Mouse (Mus musculus): ENCODE data around the gene Ncoa3. TPM values are rescaled to one million over a fixed set of nuclear protein-coding genes. Genes with fewer than 3 reads are reported as not detected.

The Ncoa3 gene
- total and polyA plus RNA-seq, 2 experiments = 11.5 to 13.6 TPM

- 95% methylated on average over 11 of the region's 11 CpGs for WGBS
- DNase-seq (ENCODE audit: extremely low read depth, low read depth, low spot score) = no peak
- H3K4me3 ChIP-seq (ENCODE audit: insufficient read depth, low read depth, low read length) = no peak overlapping the region
- no peak overlapping the region for H3K9ac ChIP-seq (ENCODE audit: low read depth, low read length)
- H3K27ac ChIP-seq (replicated peaks; ENCODE audit: insufficient read depth, low read depth, low read length) = no peak overlapping the region
- H3K4me1 ChIP-seq (ENCODE audit: control insufficient read depth, insufficient read depth, low read length) = peaks cover 5% of the 10 kb centered on the region; the same call in 1 of the 2 replicates
- TF ChIP-seq CTCF (IDR thresholded peaks at IDR 0.05; ENCODE audit: low read depth, low read length) = no peak
- no peaks in the 10 kb centered on the region for H3K27me3 ChIP-seq (ENCODE audit: control insufficient read depth, insufficient read depth, low read length)
- H3K36me3 ChIP-seq (ENCODE audit: control insufficient read depth, insufficient read depth, low read length) = no peaks in the 10 kb centered on the region
- H3K79me2 ChIP-seq (ENCODE audit: control insufficient read depth, insufficient read depth, low read length) = no peaks in the 10 kb centered on the region
Measured at GRCm38 (mm10) chr2:166112986-166113385, 120.5 kb downstream of the Ncoa3 start.

DNA sequence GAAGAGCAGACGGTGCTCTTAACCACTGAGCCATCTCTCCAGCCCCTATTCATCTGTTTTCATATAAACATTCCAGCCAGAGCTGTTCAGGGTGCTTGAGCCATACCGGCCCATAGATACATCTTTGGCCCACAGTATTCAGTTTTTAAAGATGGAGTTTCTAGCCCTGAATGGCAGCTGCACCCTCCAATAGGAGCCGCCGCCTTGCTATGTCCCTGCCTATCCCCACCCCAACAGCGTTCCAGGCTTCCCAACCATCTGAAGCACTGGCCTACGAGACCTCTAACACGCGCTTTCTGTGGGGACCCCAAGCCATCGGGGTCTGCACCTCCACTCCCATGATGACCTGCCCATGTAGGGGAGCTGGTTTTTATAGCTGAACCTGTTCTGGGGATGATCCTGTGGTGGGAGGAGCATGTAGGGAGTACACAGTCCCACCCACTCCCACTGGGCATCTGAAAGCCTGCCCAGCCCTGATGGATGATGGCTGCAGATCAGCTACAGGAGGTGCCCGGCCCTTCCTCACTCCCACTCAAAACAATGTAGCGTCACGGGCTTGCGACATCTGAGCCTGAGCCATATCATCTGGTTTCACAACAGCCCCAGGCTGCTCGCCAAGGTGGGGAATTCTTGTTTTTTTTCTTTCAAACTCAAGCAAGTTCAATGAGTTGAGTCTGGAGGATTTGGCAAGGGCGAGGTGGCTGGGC is 123.3 kb downstream of the Ncoa3 start:
- Histone ChIP-seq H3K4me1 (ENCODE audit: control insufficient read depth, insufficient read depth, low read length) (peaks cover 5% of the 10 kb centered on the region; the same call in 1 of the 2 replicates), H3K4me3 (ENCODE audit: insufficient read depth, low read depth, low read length) (no peak overlapping the region)
- DNase-seq (ENCODE audit: extremely low read depth, low read depth, low spot score) = peak; percentile 94

GRCm38 (mm10) chr2:166116278-166116608 is 123.8 kb downstream of the Ncoa3 start:
- 32% methylated on average over 7 of the region's 7 CpGs for WGBS
- Histone ChIP-seq H3K4me3 (ENCODE audit: insufficient read depth, low read depth, low read length) (no peak overlapping the region), H3K9ac (ENCODE audit: low read depth, low read length) (no peak overlapping the region), H3K36me3 (ENCODE audit: control insufficient read depth, insufficient read depth, low read length) (no peaks in the 10 kb centered on the region), H3K27ac (replicated peaks; ENCODE audit: insufficient read depth, low read depth, low read length) (no peak overlapping the region), H3K79me2 (ENCODE audit: control insufficient read depth, insufficient read depth, low read length) (no peaks in the 10 kb centered on the region), H3K27me3 (ENCODE audit: control insufficient read depth, insufficient read depth, low read length) (no peaks in the 10 kb centered on the region), H3K4me1 (ENCODE audit: control insufficient read depth, insufficient read depth, low read length) (peaks cover 5% of the 10 kb centered on the region; the same call in 1 of the 2 replicates)
- no peak for TF ChIP-seq POLR2A (IDR thresholded peaks at IDR 0.05; ENCODE audit: extremely low read depth, insufficient read depth, low read length)
- TF ChIP-seq CTCF (IDR thresholded peaks at IDR 0.05; ENCODE audit: low read depth, low read length) = no peak
- no peak for DNase-seq (ENCODE audit: extremely low read depth, low read depth, low spot score)

More for the DNA sequence above, 123.3 kb downstream of the Ncoa3 start:
- no peak for TF ChIP-seq CTCF (IDR thresholded peaks at IDR 0.05; ENCODE audit: low read depth, low read length)
- no peak for TF ChIP-seq POLR2A (IDR thresholded peaks at IDR 0.05; ENCODE audit: extremely low read depth, insufficient read depth, low read length)
- H3K36me3 ChIP-seq (ENCODE audit: control insufficient read depth, insufficient read depth, low read length) = no peaks in the 10 kb centered on the region
- 63% methylated on average over 15 of the region's 15 CpGs for WGBS
- no peaks in the 10 kb centered on the region for H3K79me2 ChIP-seq (ENCODE audit: control insufficient read depth, insufficient read depth, low read length)
- H3K9ac ChIP-seq (ENCODE audit: low read depth, low read length) = no peak overlapping the region
- no peaks in the 10 kb centered on the region for H3K27me3 ChIP-seq (ENCODE audit: control insufficient read depth, insufficient read depth, low read length)
- 0 out of 2 replicates have a peak overlapping the region, but pooled peaks have one; percentile 9 for H3K27ac ChIP-seq (replicated peaks; ENCODE audit: insufficient read depth, low read depth, low read length)

DNA sequence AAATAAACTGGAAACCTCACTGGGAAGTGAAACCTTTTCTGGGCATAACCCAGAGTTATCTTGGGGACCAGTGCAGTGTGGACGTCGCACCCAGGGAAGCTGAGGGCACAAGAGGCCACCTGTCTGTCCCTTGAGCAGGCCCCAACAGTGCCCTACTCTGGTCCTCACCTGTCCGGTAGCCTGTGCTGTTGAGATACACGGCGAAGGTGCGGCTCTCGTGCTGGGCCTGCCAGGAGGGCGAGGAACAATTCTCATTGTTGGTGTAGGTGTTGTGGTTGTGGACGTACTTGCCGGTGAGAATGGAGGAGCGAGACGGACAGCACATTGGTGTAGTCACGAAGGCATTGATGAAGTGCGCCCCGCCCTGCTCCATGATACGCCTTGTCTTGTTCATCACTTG is 124.3 kb downstream of the Ncoa3 start:
- H3K4me3 ChIP-seq (ENCODE audit: insufficient read depth, low read depth, low read length) = no peak overlapping the region
- H3K79me2 ChIP-seq (ENCODE audit: control insufficient read depth, insufficient read depth, low read length) = no peaks in the 10 kb centered on the region
- H3K4me1 ChIP-seq (ENCODE audit: control insufficient read depth, insufficient read depth, low read length) = peaks cover 5% of the 10 kb centered on the region; the same call in 1 of the 2 replicates
- no peak overlapping the region for H3K27ac ChIP-seq (replicated peaks; ENCODE audit: insufficient read depth, low read depth, low read length)
- 95% methylated on average over 16 of the region's 16 CpGs for WGBS
- no peaks in the 10 kb centered on the region for H3K27me3 ChIP-seq (ENCODE audit: control insufficient read depth, insufficient read depth, low read length)
- TF ChIP-seq CTCF (IDR thresholded peaks at IDR 0.05; ENCODE audit: low read depth, low read length) (no peak), POLR2A (IDR thresholded peaks at IDR 0.05; ENCODE audit: extremely low read depth, insufficient read depth, low read length) (no peak)
- no peak for DNase-seq (ENCODE audit: extremely low read depth, low read depth, low spot score)
- no peak overlapping the region for H3K9ac ChIP-seq (ENCODE audit: low read depth, low read length)
- no peaks in the 10 kb centered on the region for H3K36me3 ChIP-seq (ENCODE audit: control insufficient read depth, insufficient read depth, low read length)

DNA sequence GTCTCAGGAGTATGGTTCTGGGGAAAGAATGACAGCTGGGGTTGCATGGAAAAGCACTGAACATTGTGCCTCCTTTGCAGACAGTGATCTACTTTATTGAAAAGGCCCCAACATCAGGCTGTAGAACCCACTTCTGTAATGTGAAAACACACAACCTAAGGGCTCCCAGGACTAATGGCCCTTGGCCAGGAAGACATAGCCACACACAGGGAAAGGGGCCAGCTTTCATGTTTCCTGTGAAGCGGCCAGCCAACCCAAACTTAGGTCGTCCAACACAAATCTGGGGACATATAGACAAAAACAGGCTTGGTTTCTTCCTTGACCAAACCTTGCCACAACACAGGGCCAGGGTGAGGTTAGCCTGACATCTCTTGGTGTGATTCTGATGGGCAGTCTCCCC is 127.6 kb downstream of the Ncoa3 start:
- Histone ChIP-seq H3K4me3 (ENCODE audit: insufficient read depth, low read depth, low read length) (no peak overlapping the region), H3K79me2 (ENCODE audit: control insufficient read depth, insufficient read depth, low read length) (no peaks in the 10 kb centered on the region), H3K27ac (replicated peaks; ENCODE audit: insufficient read depth, low read depth, low read length) (no peak overlapping the region), H3K27me3 (ENCODE audit: control insufficient read depth, insufficient read depth, low read length) (no peaks in the 10 kb centered on the region), H3K4me1 (ENCODE audit: control insufficient read depth, insufficient read depth, low read length) (peaks cover 14% of the 10 kb centered on the region), H3K9ac (ENCODE audit: low read depth, low read length) (no peak overlapping the region), H3K36me3 (ENCODE audit: control insufficient read depth, insufficient read depth, low read length) (no peaks in the 10 kb centered on the region)
- 95% methylated on average over 2 of the region's 2 CpGs for WGBS
- no peak for DNase-seq (ENCODE audit: extremely low read depth, low read depth, low spot score)
- TF ChIP-seq POLR2A (IDR thresholded peaks at IDR 0.05; ENCODE audit: extremely low read depth, insufficient read depth, low read length) = no peak
- TF ChIP-seq CTCF (IDR thresholded peaks at IDR 0.05; ENCODE audit: low read depth, low read length) = no peak

DNA sequence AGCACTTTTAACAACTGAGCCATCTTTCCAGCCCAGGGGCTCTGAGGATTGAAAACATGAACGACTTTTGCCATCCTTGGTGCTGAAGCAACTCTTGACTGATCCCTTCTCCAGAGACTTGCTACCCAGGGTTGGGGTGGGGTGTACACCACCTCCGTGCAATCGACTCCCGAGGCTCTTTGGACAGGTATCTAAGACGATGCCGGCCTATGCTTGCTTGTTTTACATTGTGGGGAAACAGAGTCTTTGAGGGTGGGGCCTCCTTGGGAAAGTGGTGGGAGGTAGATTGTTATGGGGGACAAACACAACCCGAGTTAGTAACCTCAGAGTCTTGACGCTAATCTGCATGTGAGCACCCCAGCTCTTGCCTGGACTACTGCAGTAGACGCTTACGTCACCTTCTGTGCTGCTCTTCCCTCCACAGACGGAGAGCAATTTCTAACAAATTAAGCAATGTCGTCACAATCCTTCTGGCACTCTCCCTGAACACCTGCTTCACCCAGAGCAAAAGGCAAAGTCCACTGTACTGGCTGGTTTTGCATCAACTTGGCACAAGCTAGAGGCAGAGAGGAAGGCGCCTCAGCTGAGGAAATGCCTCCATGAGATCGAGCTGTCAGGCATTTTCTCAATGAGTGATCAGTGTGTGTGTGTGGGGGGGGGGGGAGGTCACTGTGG is 129.4 kb downstream of the Ncoa3 start:
- Histone ChIP-seq H3K4me1 (ENCODE audit: control insufficient read depth, insufficient read depth, low read length) (peaks cover 17% of the 10 kb centered on the region), H3K4me3 (ENCODE audit: insufficient read depth, low read depth, low read length) (no peak overlapping the region), H3K27me3 (ENCODE audit: control insufficient read depth, insufficient read depth, low read length) (no peaks in the 10 kb centered on the region), H3K27ac (replicated peaks; ENCODE audit: insufficient read depth, low read depth, low read length) (no peak overlapping the region), H3K9ac (ENCODE audit: low read depth, low read length) (no peak overlapping the region), H3K79me2 (ENCODE audit: control insufficient read depth, insufficient read depth, low read length) (no peaks in the 10 kb centered on the region), H3K36me3 (ENCODE audit: control insufficient read depth, insufficient read depth, low read length) (no peaks in the 10 kb centered on the region)
- peak; percentile 96 for DNase-seq (ENCODE audit: extremely low read depth, low read depth, low spot score)
- WGBS = 49% methylated on average over 14 of the region's 14 CpGs
- TF ChIP-seq CTCF (IDR thresholded peaks at IDR 0.05; ENCODE audit: low read depth, low read length) (no peak), POLR2A (IDR thresholded peaks at IDR 0.05; ENCODE audit: extremely low read depth, insufficient read depth, low read length) (no peak)

All from liver, adult 2 months (tissue).